In the genomic region with DNA sequence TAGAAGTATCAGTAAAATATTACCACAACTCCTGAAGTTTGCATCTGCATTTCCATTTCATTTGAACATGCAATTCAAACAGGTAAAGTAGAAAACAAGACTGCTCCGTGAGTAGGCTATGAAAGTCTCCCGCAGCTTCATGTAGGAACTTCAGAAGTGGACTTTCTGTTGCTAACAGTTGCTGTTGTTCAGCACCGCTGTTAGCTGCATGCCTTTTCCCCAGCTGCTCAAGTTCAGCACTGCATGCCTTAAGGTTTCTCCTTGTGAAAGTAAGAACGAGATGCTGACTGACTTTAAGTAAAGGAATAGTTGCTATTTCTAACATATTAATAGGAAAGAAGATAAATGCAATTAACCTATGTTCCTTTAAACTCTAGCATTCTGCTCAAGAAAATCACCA, we compare ENCODE assay signal across 27 mouse cellular contexts. TPM values are rescaled to one million over a fixed set of nuclear protein-coding genes. Genes with fewer than 3 reads are reported as not detected.
DNase-seq lines count a peak whose midpoint lies in the region; ATAC-seq and TF ChIP-seq lines count a peak whose summit lies in the region.
"Had no signal": no experiment of that assay in that cellular context is flagged by ENCODE, and none has a peak within 500 bp of the region (broad histone marks: within the 10 kb centered on the region; RNA-seq: fewer than 3 reads in every experiment).

No protein-coding gene starts in this region.

- no peaks in the 10 kb centered on the region for H3K9me3 ChIP-seq in kidney, postnatal 0 days (replicated peaks; ENCODE audit: low read length)
- H3K9me3 ChIP-seq in kidney, embryonic 16.5 days (ENCODE audit: low read length) = no peaks in the 10 kb centered on the region
- H3K9me3 ChIP-seq: forebrain, embryonic 15.5 days; heart, embryonic 13.5 days; kidney, embryonic 15.5 days; liver, embryonic 15.5 days; megakaryocyte, embryonic 14.5 days; stomach, embryonic 15.5 days had no signal

- 0 out of 2 replicates have a peak, but pooled peaks cover 8% of the 10 kb centered on the region for H3K4me1 ChIP-seq in kidney, postnatal 0 days (replicated peaks; ENCODE audit: insufficient read depth, low read length)
- peaks cover 27% of the 10 kb centered on the region for H3K4me1 ChIP-seq in kidney, embryonic 16.5 days (ENCODE audit: insufficient read depth, low read length)

- no peak overlapping the region for H3K4me2 ChIP-seq in kidney, postnatal 0 days (ENCODE audit: low read length)
- H3K4me2 ChIP-seq in kidney, embryonic 16.5 days (replicated peaks; ENCODE audit: low read depth, low read length) = no peak overlapping the region
- H3K4me2 ChIP-seq: forebrain, embryonic 15.5 days; heart, embryonic 13.5 days; kidney, embryonic 15.5 days; liver, embryonic 15.5 days; stomach, embryonic 15.5 days had no signal

- TF ChIP-seq POLR2A in brain, embryonic 14.5 days (IDR thresholded peaks at IDR 0.05; ENCODE audit: borderline replicate concordance, extremely low read depth, insufficient read depth, insufficient read length, poor library complexity, severe bottlenecking) = no peak

- WGBS in kidney, postnatal 0 days = 33% methylated on average over 4 of the region's 4 CpGs
- WGBS in kidney, embryonic 16.5 days = 42% methylated on average over 4 of the region's 4 CpGs

- H3K27me3 ChIP-seq in kidney, postnatal 0 days (ENCODE audit: insufficient read depth, low read length) = peaks cover 26% of the 10 kb centered on the region
- peaks cover 41% of the 10 kb centered on the region for H3K27me3 ChIP-seq in kidney, embryonic 16.5 days (ENCODE audit: insufficient read depth, low read length)
- H3K27me3 ChIP-seq: Patski had no signal

- H3K27ac ChIP-seq in kidney, postnatal 0 days = no peak overlapping the region
- H3K27ac ChIP-seq in kidney, embryonic 16.5 days (ENCODE audit: low read length) = no peak overlapping the region
- H3K27ac ChIP-seq: forebrain, embryonic 15.5 days; heart, embryonic 13.5 days; kidney, embryonic 15.5 days; liver, embryonic 15.5 days; stomach, embryonic 15.5 days had no signal

- TF ChIP-seq CTCF in kidney, postnatal 0 days (IDR thresholded peaks at IDR 0.05; ENCODE audit: low read depth) = no peak
- no peak for TF ChIP-seq CTCF in brain, embryonic 14.5 days (IDR thresholded peaks at IDR 0.05; ENCODE audit: borderline replicate concordance, extremely low read depth, insufficient read depth, insufficient read length)

- H3K9ac ChIP-seq in kidney, postnatal 0 days (ENCODE audit: low read depth, low read length) = no peak overlapping the region
- no peak overlapping the region for H3K9ac ChIP-seq in kidney, embryonic 16.5 days (replicated peaks; ENCODE audit: low read length)
- H3K9ac ChIP-seq: forebrain, embryonic 15.5 days; heart, embryonic 13.5 days; kidney, embryonic 15.5 days; liver, embryonic 15.5 days; stomach, embryonic 15.5 days had no signal

- peak; percentile 37 for DNase-seq in embryo, embryonic 10.5 days (ENCODE audit: low spot score)
- DNase-seq in embryo, embryonic 9.5 days (ENCODE audit: extremely low spot score) = no peak
- DNase-seq in kidney, postnatal 0 days (ENCODE audit: low spot score) = peak; percentile 44
- peak; percentile 10 for DNase-seq in A20 (ENCODE audit: low read depth, low spot score)
- peak; percentile 9 for DNase-seq in brain, embryonic 14.5 days (ENCODE audit: low read depth)
- DNase-seq in retina, postnatal 1 day = no peak
- DNase-seq: adrenal gland, adult 2 months; adrenal gland, postnatal 36 days; cerebellum, adult 2 months; kidney, adult 18-20 months; left cerebral cortex, postnatal 4 days; liver; lung, postnatal 4 days; midbrain, embryonic 14.5 days; right cerebral cortex, postnatal 14 days had no signal

- no peaks in the 10 kb centered on the region for H3K36me3 ChIP-seq in kidney, postnatal 0 days (ENCODE audit: insufficient read depth, low read length)
- no peaks in the 10 kb centered on the region for H3K36me3 ChIP-seq in kidney, embryonic 16.5 days (ENCODE audit: insufficient read depth, low read length)
- H3K36me3 ChIP-seq: forebrain, embryonic 15.5 days; heart, embryonic 13.5 days; kidney, embryonic 15.5 days; liver, embryonic 15.5 days; stomach, embryonic 15.5 days had no signal

- ATAC-seq in kidney, postnatal 0 days (replicated peaks; ENCODE audit: low FRiP score, low read depth) = no peak
- no peak for ATAC-seq in kidney, embryonic 16.5 days (ENCODE audit: low FRiP score, low TSS enrichment)
- no peak for ATAC-seq in activated CD4-positive, CD25-positive, alpha-beta regulatory T cell, adult 4 months
- ATAC-seq: CD4-positive, CD25-positive, alpha-beta regulatory T cell, adult 4 months; forebrain, embryonic 15.5 days; hindbrain, embryonic 16.5 days; Patski had no signal

- no peak overlapping the region for H3K4me3 ChIP-seq in kidney, postnatal 0 days (replicated peaks; ENCODE audit: low read depth, low read length)
- no peak overlapping the region for H3K4me3 ChIP-seq in kidney, embryonic 16.5 days (ENCODE audit: low read length)
- H3K4me3 ChIP-seq: forebrain, embryonic 15.5 days; heart, embryonic 13.5 days; kidney, embryonic 15.5 days; liver, embryonic 15.5 days; megakaryocyte, embryonic 14.5 days; stomach, embryonic 15.5 days had no signal

RNA-seq across cellular contexts. Expression of gene Wnt16, which starts 4.0 kb away (rescaled TPM):
- 1.1 and 1.6 TPM in 2 replicates for polyA plus RNA-seq in kidney, postnatal 0 days (2015; fragmentation: Nextera tagmentation; extraction: Ambion mirVana)
- 0.87 and 1.4 TPM in 2 replicates for polyA plus RNA-seq in kidney, embryonic 16.5 days (2015; fragmentation: Nextera tagmentation; extraction: Ambion mirVana)
- 0.48 and 0.75 TPM in 2 replicates for polyA plus RNA-seq in brain, embryonic 14.5 days (2012; rRNA removed)
- polyA plus RNA-seq in activated CD4-positive, CD25-positive, alpha-beta regulatory T cell, adult 4 months (2017; shearing (Covaris generic)) = under 1 TPM in 1 of 2 experiments, not detected in 1; 0.49 TPM
- polyA plus RNA-seq: liver, embryonic 15.5 days; Patski; small intestine, adult 2 months had no signal

Comparison
In these comparisons a context has a peak if more than half of its experiments do, and no peak if none do; other contexts are left out.
1. DNase-seq: peak in embryo, embryonic 10.5 days (single experiment), kidney, postnatal 0 days (single experiment), A20 (single experiment) and brain, embryonic 14.5 days (single experiment); none in embryo, embryonic 9.5 days (single experiment) and retina, postnatal 1 day (single experiment).